Mouse (Mus musculus) urinary bladder, postnatal 10 days (tissue): ENCODE results near the gene Ica1.

ENCODE experiments used
- DNase-seq: peaks from one replicate; pipeline ENCODE4 v3.0.0; 2022; ENCODE audit warnings: low spot score

The Ica1 gene

GRCm38 (mm10) chr6:8640863-8641262 lies 137.4 kb downstream of the Ica1 start:
- DNase-seq, result no peak

- DNase-seq, result no peak
Measured at GRCm38 (mm10) chr6:8639526-8639925, 138.8 kb downstream of the Ica1 start.

GRCm38 (mm10) chr6:8638899-8639298 lies 139.4 kb downstream of the Ica1 start:
- no peak for DNase-seq

- no peak for DNase-seq
Measured at GRCm38 (mm10) chr6:8638122-8638521, 140.2 kb downstream of the Ica1 start.

GRCm38 (mm10) chr6:8632701-8633100 lies 145.6 kb downstream of the Ica1 start:
- DNase-seq, result no peak

GRCm38 (mm10) chr6:8631986-8632632 lies 146.2 kb downstream of the Ica1 start:
- DNase-seq, result no peak

- DNase-seq, result no peak
Measured at GRCm38 (mm10) chr6:8631362-8631761, 146.9 kb downstream of the Ica1 start.

- DNase-seq, result no peak
Measured at GRCm38 (mm10) chr6:8630531-8630930, 147.8 kb downstream of the Ica1 start.

GRCm38 (mm10) chr6:8628715-8629267 lies 149.5 kb downstream of the Ica1 start:
- no peak for DNase-seq

GRCm38 (mm10) chr6:8628226-8628625 lies 150.1 kb downstream of the Ica1 start:
- no peak for DNase-seq

GRCm38 (mm10) chr6:8623045-8623444 lies 155.2 kb downstream of the Ica1 start:
- no peak for DNase-seq

- no peak for DNase-seq
Measured at GRCm38 (mm10) chr6:8619582-8620350, 158.5 kb downstream of the Ica1 start.

- DNase-seq, result no peak
Measured at GRCm38 (mm10) chr6:8617369-8617768, 160.9 kb downstream of the Ica1 start.

GRCm38 (mm10) chr6:8591665-8592064 lies 186.6 kb downstream of the Ica1 start:
- no peak for DNase-seq

- no peak for DNase-seq
Measured at GRCm38 (mm10) chr6:8583892-8584291, 194.4 kb downstream of the Ica1 start.

GRCm38 (mm10) chr6:8582377-8582776 lies 195.9 kb downstream of the Ica1 start:
- no peak for DNase-seq
